Comparison of ENCODE assay signal across 11 mouse cellular contexts in the genomic region with DNA sequence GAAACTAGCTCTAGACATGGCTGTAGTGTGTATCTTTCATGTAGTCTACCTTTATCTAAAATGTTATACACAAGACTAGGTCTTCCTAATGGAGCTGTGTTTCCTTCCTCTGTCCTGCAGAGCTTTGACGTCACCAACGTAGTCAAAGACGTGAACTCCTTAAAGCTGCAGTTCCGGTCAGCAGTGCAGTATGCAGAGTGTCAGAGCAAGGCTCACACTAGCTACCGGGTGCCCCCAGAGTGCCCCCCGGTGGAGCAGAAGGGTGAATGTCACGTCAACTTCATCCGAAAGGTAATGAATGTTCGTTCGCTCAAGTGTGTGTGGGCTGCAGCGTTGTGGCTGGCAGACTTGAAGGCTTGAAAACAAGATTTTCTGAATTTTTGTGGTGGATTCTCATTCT. TPM values are rescaled to one million over a fixed set of nuclear protein-coding genes. Genes with fewer than 3 reads are reported as not detected.
DNase-seq lines count a peak whose midpoint lies in the region; ATAC-seq lines count a peak whose summit lies in the region.
"Had no signal": no experiment of that assay in that cellular context is flagged by ENCODE, and none has a peak within 500 bp of the region (broad histone marks: within the 10 kb centered on the region; RNA-seq: fewer than 3 reads in every experiment).

No protein-coding gene starts in this region.

- ATAC-seq in heart, embryonic 15.5 days (replicated peaks; ENCODE audit: insufficient number of reproducible peaks, insufficient read depth, low FRiP score, low read depth), result peak; percentile 56; the same call in 1 of the 2 replicates
- peak; percentile 53; the same call in 1 of the 2 replicates for ATAC-seq in midbrain, embryonic 11.5 days (ENCODE audit: low FRiP score)
- ATAC-seq in midbrain, embryonic 15.5 days (replicated peaks), result no peak
- peak; percentile 35 for ATAC-seq in stomach, embryonic 15.5 days (ENCODE audit: insufficient read depth, low FRiP score, low read depth)

- no peak overlapping the region for H3K9ac ChIP-seq in heart, embryonic 15.5 days
- no peak overlapping the region for H3K9ac ChIP-seq in midbrain, embryonic 11.5 days (ENCODE audit: low read length)
- H3K9ac ChIP-seq in midbrain, embryonic 15.5 days, result no peak overlapping the region
- no peak overlapping the region for H3K9ac ChIP-seq in stomach, embryonic 15.5 days
- H3K9ac ChIP-seq: limb, embryonic 12.5 days; neural tube, embryonic 13.5 days had no signal

- H3K4me3 ChIP-seq in heart, embryonic 15.5 days, result no peak overlapping the region
- H3K4me3 ChIP-seq in midbrain, embryonic 11.5 days (ENCODE audit: low read depth, low read length), result no peak overlapping the region
- H3K4me3 ChIP-seq in midbrain, embryonic 15.5 days, result no peak overlapping the region
- no peak overlapping the region for H3K4me3 ChIP-seq in stomach, embryonic 15.5 days (replicated peaks)
- no peak overlapping the region for H3K4me3 ChIP-seq in limb, embryonic 10.5 days
- H3K4me3 ChIP-seq: limb, embryonic 12.5 days; neural tube, embryonic 13.5 days had no signal

- no peaks in the 10 kb centered on the region for H3K27me3 ChIP-seq in heart, embryonic 15.5 days
- no peaks in the 10 kb centered on the region for H3K27me3 ChIP-seq in midbrain, embryonic 11.5 days (ENCODE audit: control insufficient read depth, insufficient read depth, low read length)
- H3K27me3 ChIP-seq in midbrain, embryonic 15.5 days (replicated peaks), result no peaks in the 10 kb centered on the region
- no peaks in the 10 kb centered on the region for H3K27me3 ChIP-seq in stomach, embryonic 15.5 days (replicated peaks)
- no peaks in the 10 kb centered on the region for H3K27me3 ChIP-seq in limb, embryonic 10.5 days (ENCODE audit: low read depth, poor library complexity, severe bottlenecking)
- H3K27me3 ChIP-seq: limb, embryonic 12.5 days; neural tube, embryonic 13.5 days had no signal

- 0 out of 2 replicates have a peak, but pooled peaks cover 6% of the 10 kb centered on the region for H3K36me3 ChIP-seq in heart, embryonic 15.5 days
- H3K36me3 ChIP-seq in midbrain, embryonic 11.5 days (ENCODE audit: control insufficient read depth, insufficient read depth, low read length), result no peaks in the 10 kb centered on the region
- H3K36me3 ChIP-seq in midbrain, embryonic 15.5 days (replicated peaks), result no peaks in the 10 kb centered on the region
- H3K36me3 ChIP-seq in stomach, embryonic 15.5 days, result no peaks in the 10 kb centered on the region
- no peaks in the 10 kb centered on the region for H3K36me3 ChIP-seq in limb, embryonic 10.5 days
- H3K36me3 ChIP-seq: limb, embryonic 12.5 days; neural tube, embryonic 13.5 days had no signal

- peak overlapping the region; percentile 9; the same call in 1 of the 2 replicates for H3K27ac ChIP-seq in heart, embryonic 15.5 days
- no peak overlapping the region for H3K27ac ChIP-seq in midbrain, embryonic 11.5 days (ENCODE audit: low read depth, low read length)
- no peak overlapping the region for H3K27ac ChIP-seq in midbrain, embryonic 15.5 days
- no peak overlapping the region for H3K27ac ChIP-seq in stomach, embryonic 15.5 days
- H3K27ac ChIP-seq in limb, embryonic 10.5 days, result no peak overlapping the region
- H3K27ac ChIP-seq: limb, embryonic 12.5 days; neural tube, embryonic 13.5 days had no signal

- 28% methylated on average over 11 of the region's 11 CpGs for WGBS in heart, embryonic 15.5 days
- 56% methylated on average over 11 of the region's 11 CpGs for WGBS in midbrain, embryonic 11.5 days
- WGBS in midbrain, embryonic 15.5 days, result 56% methylated on average over 11 of the region's 11 CpGs
- 40% methylated on average over 11 of the region's 11 CpGs for WGBS in stomach, embryonic 15.5 days
- WGBS in limb, embryonic 10.5 days, result 47% methylated on average over 11 of the region's 11 CpGs

- peaks cover 22% of the 10 kb centered on the region for H3K4me1 ChIP-seq in heart, embryonic 15.5 days (replicated peaks)
- no peaks in the 10 kb centered on the region for H3K4me1 ChIP-seq in midbrain, embryonic 11.5 days (ENCODE audit: control insufficient read depth, insufficient read depth, low read length)
- H3K4me1 ChIP-seq in midbrain, embryonic 15.5 days, result peaks cover 7% of the 10 kb centered on the region
- peaks cover 2% of the 10 kb centered on the region; the same call in 1 of the 2 replicates for H3K4me1 ChIP-seq in stomach, embryonic 15.5 days
- H3K4me1 ChIP-seq in limb, embryonic 10.5 days, result peaks cover 3% of the 10 kb centered on the region; the same call in 1 of the 2 replicates
- H3K4me1 ChIP-seq: limb, embryonic 12.5 days had no signal

- no peak overlapping the region for H3K4me2 ChIP-seq in heart, embryonic 15.5 days
- H3K4me2 ChIP-seq in midbrain, embryonic 11.5 days, result no peak overlapping the region
- no peak overlapping the region for H3K4me2 ChIP-seq in midbrain, embryonic 15.5 days
- H3K4me2 ChIP-seq in stomach, embryonic 15.5 days, result no peak overlapping the region
- H3K4me2 ChIP-seq: limb, embryonic 12.5 days; neural tube, embryonic 13.5 days had no signal

- no peaks in the 10 kb centered on the region for H3K9me3 ChIP-seq in heart, embryonic 15.5 days (replicated peaks)
- no peaks in the 10 kb centered on the region for H3K9me3 ChIP-seq in midbrain, embryonic 11.5 days (ENCODE audit: control insufficient read depth, low read length)
- H3K9me3 ChIP-seq in midbrain, embryonic 15.5 days, result no peaks in the 10 kb centered on the region
- H3K9me3 ChIP-seq in stomach, embryonic 15.5 days, result no peaks in the 10 kb centered on the region
- no peaks in the 10 kb centered on the region for H3K9me3 ChIP-seq in limb, embryonic 10.5 days (replicated peaks)
- H3K9me3 ChIP-seq: limb, embryonic 12.5 days; neural tube, embryonic 13.5 days had no signal

- DNase-seq in heart, adult 18-20 months, result no peak
- DNase-seq in midbrain, embryonic 11.5 days (ENCODE audit: low spot score, missing footprints), result peak; percentile 62
- DNase-seq in brain, adult 2 months (ENCODE audit: low read depth, low spot score), result peak; percentile 31
- no peak for DNase-seq in left cerebral cortex, adult 18-20 months (ENCODE audit: low spot score in 2 of 2)
- DNase-seq in limb, embryonic 10.5 days (ENCODE audit: low spot score), result no peak
- DNase-seq: cerebellum, postnatal 25 days had no signal

RNA-seq across cellular contexts. Expression of a gene that starts 26.3 kb away (rescaled TPM):
- polyA plus RNA-seq in heart, embryonic 15.5 days (2015; fragmentation: Nextera tagmentation; extraction: Ambion mirVana), result 33.3 and 35.2 TPM in 2 replicates
- total RNA-seq in heart, adult 18-20 months (2021), result 10 to 100 TPM; 15.0 to 17.5 TPM
- 4.4 and 5.8 TPM in 2 replicates for polyA plus RNA-seq in midbrain, embryonic 11.5 days (2014; fragmentation: Nextera tagmentation; extraction: Ambion mirVana)
- polyA plus RNA-seq in midbrain, embryonic 15.5 days (2015; fragmentation: Nextera tagmentation; extraction: Ambion mirVana), result 7.9 and 8.5 TPM in 2 replicates
- 13.5 and 17.5 TPM in 2 replicates for polyA plus RNA-seq in stomach, embryonic 15.5 days (2015; fragmentation: Nextera tagmentation; extraction: Ambion mirVana)
- total RNA-seq in left cerebral cortex, adult 18-20 months (2021), result 10 to 100 TPM in 1 of 2 experiments, 1 to 10 TPM in 1; 9.1 to 10.1 TPM
- 1.9 and 2.5 TPM in 2 replicates for polyA plus RNA-seq in limb, embryonic 10.5 days (2016; fragmentation: Nextera tagmentation; extraction: Ambion mirVana)

Comparison
In these comparisons a context has a peak if more than half of its experiments do, and no peak if none do; other contexts are left out.
1. DNase-seq: peak in midbrain, embryonic 11.5 days (single experiment) and brain, adult 2 months (single experiment); none in heart, adult 18-20 months (0 of 2), left cerebral cortex, adult 18-20 months (0 of 2) and limb, embryonic 10.5 days (single experiment).